In the genomic region with DNA sequence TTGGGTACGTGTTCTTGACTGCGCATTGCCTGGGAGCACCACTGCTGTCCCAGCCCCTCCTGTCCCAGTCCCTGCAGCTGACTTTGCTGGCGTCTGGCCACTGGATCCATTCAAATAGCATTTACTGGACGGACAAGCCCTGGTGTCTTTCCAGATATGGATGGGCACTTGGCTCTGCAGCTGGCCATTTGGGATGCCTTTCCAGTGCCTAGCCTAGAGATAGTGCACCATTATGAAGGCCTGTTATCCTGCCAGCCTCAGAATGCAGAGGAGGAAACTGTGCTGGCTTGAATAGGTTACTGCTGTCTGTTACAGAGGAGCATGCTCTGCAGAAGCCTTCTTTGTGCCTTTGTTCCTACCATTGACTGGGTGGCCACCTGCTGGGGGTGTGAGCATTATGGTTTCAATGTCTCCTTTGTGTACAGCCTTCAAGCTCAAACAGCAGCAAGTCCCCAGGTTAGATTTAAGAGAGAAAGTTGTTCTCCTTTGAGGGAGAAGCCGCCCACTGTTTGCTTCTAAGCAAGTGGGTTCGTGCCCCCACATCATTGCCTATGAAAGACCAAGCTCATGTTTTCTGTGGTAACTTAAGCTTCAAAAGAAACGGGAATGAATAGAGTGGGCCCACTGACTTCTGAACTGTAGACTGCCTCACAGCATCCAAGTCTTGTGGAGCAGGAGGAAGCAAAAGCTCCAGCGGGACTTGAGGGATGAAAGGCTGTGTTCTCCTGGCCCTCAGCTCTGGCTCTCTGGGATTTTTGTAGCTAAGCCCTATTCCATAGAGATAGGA, we compare ENCODE assay signal across 8 mouse cellular contexts.
DNase-seq lines count a peak whose midpoint lies in the region; ATAC-seq and TF ChIP-seq lines count a peak whose summit lies in the region.

No protein-coding gene starts in this region.

- DNase-seq in ES-CJ7 (ENCODE audit: low read depth, low spot score), result peak; percentile 78
- DNase-seq in brain, embryonic 14.5 days (ENCODE audit: low read depth), result peak; percentile 83
- peak; percentile 16 for DNase-seq in retina, postnatal 1 day
- DNase-seq in c-Kit-positive CD71-positive TER-119-positive erythroid progenitor cells, embryonic 14.5 days (ENCODE audit: low spot score), result no peak
- DNase-seq in adrenal gland, postnatal 25 days, result no peak

- H3K9me3 ChIP-seq in forebrain, embryonic 13.5 days (replicated peaks), result no peaks in the 10 kb centered on the region
- H3K9me3 ChIP-seq in hindbrain, embryonic 13.5 days, result no peaks in the 10 kb centered on the region
- H3K9me3 ChIP-seq in limb, embryonic 15.5 days, result no peaks in the 10 kb centered on the region

- peaks cover 13% of the 10 kb centered on the region for H3K36me3 ChIP-seq in forebrain, embryonic 13.5 days (ENCODE audit: poor library complexity, severe bottlenecking)
- peaks cover 31% of the 10 kb centered on the region for H3K36me3 ChIP-seq in hindbrain, embryonic 13.5 days
- H3K36me3 ChIP-seq in limb, embryonic 15.5 days, result peaks cover 18% of the 10 kb centered on the region

- no peak for TF ChIP-seq POLR2A in brain, embryonic 14.5 days (IDR thresholded peaks at IDR 0.05; ENCODE audit: borderline replicate concordance, extremely low read depth, insufficient read depth, insufficient read length, poor library complexity, severe bottlenecking)

- peak; percentile 71 for ATAC-seq in forebrain, embryonic 13.5 days
- ATAC-seq in hindbrain, embryonic 13.5 days (ENCODE audit: low FRiP score), result peak; percentile 88
- 0 out of 2 replicates have a peak, but pooled peaks have one; percentile 11 for ATAC-seq in limb, embryonic 15.5 days (ENCODE audit: insufficient number of reproducible peaks, low FRiP score, low TSS enrichment, low read depth)

- TF ChIP-seq CTCF in brain, embryonic 14.5 days (IDR thresholded peaks at IDR 0.05; ENCODE audit: borderline replicate concordance, extremely low read depth, insufficient read depth, insufficient read length), result no peak

- H3K4me3 ChIP-seq in forebrain, embryonic 13.5 days, result no peak overlapping the region
- H3K4me3 ChIP-seq in hindbrain, embryonic 13.5 days, result no peak overlapping the region
- no peak overlapping the region for H3K4me3 ChIP-seq in limb, embryonic 15.5 days

- H3K4me1 ChIP-seq in forebrain, embryonic 13.5 days, result peaks cover 16% of the 10 kb centered on the region
- peaks cover 18% of the 10 kb centered on the region for H3K4me1 ChIP-seq in hindbrain, embryonic 13.5 days (replicated peaks)
- peaks cover 5% of the 10 kb centered on the region; the same call in 1 of the 2 replicates for H3K4me1 ChIP-seq in limb, embryonic 15.5 days

- H3K27me3 ChIP-seq in forebrain, embryonic 13.5 days, result no peaks in the 10 kb centered on the region
- 0 out of 2 replicates have a peak, but pooled peaks cover 3% of the 10 kb centered on the region for H3K27me3 ChIP-seq in hindbrain, embryonic 13.5 days
- no peaks in the 10 kb centered on the region for H3K27me3 ChIP-seq in limb, embryonic 15.5 days

- peak overlapping the region; percentile 44 for H3K27ac ChIP-seq in forebrain, embryonic 13.5 days
- peak overlapping the region; percentile 62 for H3K27ac ChIP-seq in hindbrain, embryonic 13.5 days
- no peak overlapping the region for H3K27ac ChIP-seq in limb, embryonic 15.5 days

- H3K9ac ChIP-seq in forebrain, embryonic 13.5 days, result no peak overlapping the region
- no peak overlapping the region for H3K9ac ChIP-seq in hindbrain, embryonic 13.5 days
- H3K9ac ChIP-seq in limb, embryonic 15.5 days, result no peak overlapping the region

- no peak overlapping the region for H3K4me2 ChIP-seq in forebrain, embryonic 13.5 days
- no peak overlapping the region for H3K4me2 ChIP-seq in hindbrain, embryonic 13.5 days
- H3K4me2 ChIP-seq in limb, embryonic 15.5 days, result no peak overlapping the region

- WGBS in forebrain, embryonic 13.5 days, result 24% methylated on average over 8 of the region's 8 CpGs
- WGBS in hindbrain, embryonic 13.5 days, result 17% methylated on average over 8 of the region's 8 CpGs
- 68% methylated on average over 8 of the region's 8 CpGs for WGBS in limb, embryonic 15.5 days

Comparison
In these comparisons a context has a peak if more than half of its experiments do, and no peak if none do; other contexts are left out.
1. DNase-seq: peak in ES-CJ7 (single experiment), brain, embryonic 14.5 days (single experiment) and retina, postnatal 1 day (single experiment); none in c-Kit-positive CD71-positive TER-119-positive erythroid progenitor cells, embryonic 14.5 days (single experiment) and adrenal gland, postnatal 25 days (single experiment).
2. ATAC-seq: peak in every context shown above with its lines; median percentile 88 in hindbrain, embryonic 13.5 days; 71 in forebrain, embryonic 13.5 days; 11 in limb, embryonic 15.5 days.